Mouse (Mus musculus): ENCODE measurements around the gene Unc93b1. TPM values are rescaled to one million over a fixed set of nuclear protein-coding genes. Genes with fewer than 3 reads are reported as not detected.

The Unc93b1 gene
- polyA plus RNA-seq, 1 experiment from 2014 or later = 9.7 TPM

GRCm38 (mm10) chr19:3910206-3910605 is 24.8 kb upstream of the Unc93b1 start:
- ATAC-seq (ENCODE audit: low FRiP score) (no peak), DNase-seq (ENCODE audit: low spot score) (no peak)
- Histone ChIP-seq H3K9me3 (ENCODE audit: control insufficient read depth, low read length) (no peaks in the 10 kb centered on the region), H3K4me2 (replicated peaks) (no peak overlapping the region), H3K9ac (no peak overlapping the region), H3K27ac (no peak overlapping the region), H3K4me1 (replicated peaks; ENCODE audit: control insufficient read depth, insufficient read depth, low read length) (peaks cover 19% of the 10 kb centered on the region), H3K27me3 (ENCODE audit: control insufficient read depth, insufficient read depth, low read length) (no peaks in the 10 kb centered on the region), H3K36me3 (replicated peaks; ENCODE audit: control insufficient read depth, insufficient read depth) (peaks cover 36% of the 10 kb centered on the region), H3K4me3 (replicated peaks; ENCODE audit: low read length) (no peak overlapping the region)
- WGBS = 85% methylated on average over 5 of the region's 5 CpGs

- Histone ChIP-seq H3K9ac (peak within 1 kb of the TSS; percentile 58), H3K4me1 (replicated peaks; ENCODE audit: control insufficient read depth, insufficient read depth, low read length) (peaks cover 19% of the 10 kb centered on the region), H3K9me3 (ENCODE audit: control insufficient read depth, low read length) (no peaks in the 10 kb centered on the region), H3K4me2 (replicated peaks) (peak within 1 kb of the TSS; percentile 62), H3K4me3 (replicated peaks; ENCODE audit: low read length) (peak within 1 kb of the TSS; percentile 54), H3K36me3 (replicated peaks; ENCODE audit: control insufficient read depth, insufficient read depth) (peaks cover 36% of the 10 kb centered on the region), H3K27me3 (ENCODE audit: control insufficient read depth, insufficient read depth, low read length) (no peaks in the 10 kb centered on the region), H3K27ac (peak within 1 kb of the TSS; percentile 81)
- under 1% methylated on average over 43 of the region's 43 CpGs for WGBS
- peak; percentile 92 for DNase-seq (ENCODE audit: low spot score)
- ATAC-seq (ENCODE audit: low FRiP score) = peak; percentile 97
These were observed 22.4 kb upstream of the Unc93b1 start, which contains the start of gene Ndufs8 for GRCm38 (mm10) chr19:3912337-3913204. Ndufs8 (minus strand) TSS chr19:3912774.

- peak overlapping the region; percentile 62 for H3K4me2 ChIP-seq (replicated peaks)
- peaks cover 28% of the 10 kb centered on the region for H3K36me3 ChIP-seq (replicated peaks; ENCODE audit: control insufficient read depth, insufficient read depth)
- peak overlapping the region; percentile 44 for H3K9ac ChIP-seq
- H3K27ac ChIP-seq = no peak overlapping the region
- peaks cover 16% of the 10 kb centered on the region for H3K4me1 ChIP-seq (replicated peaks; ENCODE audit: control insufficient read depth, insufficient read depth, low read length)
- ATAC-seq (ENCODE audit: low FRiP score) (no peak), DNase-seq (ENCODE audit: low spot score) (no peak)
- H3K9me3 ChIP-seq (ENCODE audit: control insufficient read depth, low read length) = no peaks in the 10 kb centered on the region
- H3K27me3 ChIP-seq (ENCODE audit: control insufficient read depth, insufficient read depth, low read length) = no peaks in the 10 kb centered on the region
- H3K4me3 ChIP-seq (replicated peaks; ENCODE audit: low read length) = peak overlapping the region; percentile 54
- WGBS = 89% methylated on average over 8 of the region's 8 CpGs
These were observed 21.3 kb upstream of the Unc93b1 start for GRCm38 (mm10) chr19:3913692-3914091.

GRCm38 (mm10) chr19:3914535-3914934 is 20.5 kb upstream of the Unc93b1 start:
- no peak for DNase-seq (ENCODE audit: low spot score)

GRCm38 (mm10) chr19:3916727-3917126 is 18.3 kb upstream of the Unc93b1 start:
- Histone ChIP-seq H3K4me1 (replicated peaks; ENCODE audit: control insufficient read depth, insufficient read depth, low read length) (peaks cover 13% of the 10 kb centered on the region), H3K27me3 (ENCODE audit: control insufficient read depth, insufficient read depth, low read length) (no peaks in the 10 kb centered on the region), H3K9me3 (ENCODE audit: control insufficient read depth, low read length) (no peaks in the 10 kb centered on the region), H3K4me3 (replicated peaks; ENCODE audit: low read length) (no peak overlapping the region), H3K9ac (no peak overlapping the region), H3K27ac (no peak overlapping the region), H3K36me3 (replicated peaks; ENCODE audit: control insufficient read depth, insufficient read depth) (no peaks in the 10 kb centered on the region), H3K4me2 (replicated peaks) (no peak overlapping the region)
- 78% methylated on average over 11 of the region's 11 CpGs for WGBS
- no peak for ATAC-seq (ENCODE audit: low FRiP score)
- DNase-seq (ENCODE audit: low spot score) = no peak

More at GRCm38 (mm10) chr19:3914535-3914934, 20.5 kb upstream of the Unc93b1 start:
- Histone ChIP-seq H3K9ac (no peak overlapping the region), H3K9me3 (ENCODE audit: control insufficient read depth, low read length) (no peaks in the 10 kb centered on the region), H3K27me3 (ENCODE audit: control insufficient read depth, insufficient read depth, low read length) (no peaks in the 10 kb centered on the region), H3K27ac (no peak overlapping the region), H3K4me1 (replicated peaks; ENCODE audit: control insufficient read depth, insufficient read depth, low read length) (peaks cover 16% of the 10 kb centered on the region), H3K36me3 (replicated peaks; ENCODE audit: control insufficient read depth, insufficient read depth) (peaks cover 19% of the 10 kb centered on the region), H3K4me2 (replicated peaks) (no peak overlapping the region), H3K4me3 (replicated peaks; ENCODE audit: low read length) (no peak overlapping the region)
- no peak for ATAC-seq (ENCODE audit: low FRiP score)
- 91% methylated on average over 5 of the region's 5 CpGs for WGBS

- no peaks in the 10 kb centered on the region for H3K9me3 ChIP-seq (ENCODE audit: control insufficient read depth, low read length)
- ATAC-seq (ENCODE audit: low FRiP score) (no peak), DNase-seq (ENCODE audit: low spot score) (no peak)
- no peak overlapping the region for H3K27ac ChIP-seq
- no peak overlapping the region for H3K4me3 ChIP-seq (replicated peaks; ENCODE audit: low read length)
- no peaks in the 10 kb centered on the region for H3K36me3 ChIP-seq (replicated peaks; ENCODE audit: control insufficient read depth, insufficient read depth)
- H3K9ac ChIP-seq = no peak overlapping the region
- H3K4me1 ChIP-seq (replicated peaks; ENCODE audit: control insufficient read depth, insufficient read depth, low read length) = no peaks in the 10 kb centered on the region
- H3K27me3 ChIP-seq (ENCODE audit: control insufficient read depth, insufficient read depth, low read length) = no peaks in the 10 kb centered on the region
- no peak overlapping the region for H3K4me2 ChIP-seq (replicated peaks)
These were observed 15.1 kb upstream of the Unc93b1 start for GRCm38 (mm10) chr19:3919928-3920327.

- no peaks in the 10 kb centered on the region for H3K36me3 ChIP-seq (replicated peaks; ENCODE audit: control insufficient read depth, insufficient read depth)
- H3K27me3 ChIP-seq (ENCODE audit: control insufficient read depth, insufficient read depth, low read length) = no peaks in the 10 kb centered on the region
- no peak overlapping the region for H3K9ac ChIP-seq
- no peak for ATAC-seq (ENCODE audit: low FRiP score)
- H3K4me3 ChIP-seq (replicated peaks; ENCODE audit: low read length) = no peak overlapping the region
- no peak overlapping the region for H3K27ac ChIP-seq
- H3K4me1 ChIP-seq (replicated peaks; ENCODE audit: control insufficient read depth, insufficient read depth, low read length) = no peaks in the 10 kb centered on the region
- WGBS = 60% methylated on average over 10 of the region's 10 CpGs
- no peak overlapping the region for H3K4me2 ChIP-seq (replicated peaks)
- no peak for DNase-seq (ENCODE audit: low spot score)
- no peaks in the 10 kb centered on the region for H3K9me3 ChIP-seq (ENCODE audit: control insufficient read depth, low read length)
These were observed 12.2 kb upstream of the Unc93b1 start for GRCm38 (mm10) chr19:3922661-3923371.

- H3K4me2 ChIP-seq (replicated peaks) = no peak overlapping the region
- no peaks in the 10 kb centered on the region for H3K36me3 ChIP-seq (replicated peaks; ENCODE audit: control insufficient read depth, insufficient read depth)
- H3K27me3 ChIP-seq (ENCODE audit: control insufficient read depth, insufficient read depth, low read length) = no peaks in the 10 kb centered on the region
- no peaks in the 10 kb centered on the region for H3K9me3 ChIP-seq (ENCODE audit: control insufficient read depth, low read length)
- no peak overlapping the region for H3K9ac ChIP-seq
- H3K27ac ChIP-seq = no peak overlapping the region
- H3K4me1 ChIP-seq (replicated peaks; ENCODE audit: control insufficient read depth, insufficient read depth, low read length) = no peaks in the 10 kb centered on the region
- H3K4me3 ChIP-seq (replicated peaks; ENCODE audit: low read length) = no peak overlapping the region
- ATAC-seq (ENCODE audit: low FRiP score) (no peak), DNase-seq (ENCODE audit: low spot score) (no peak)
- 57% methylated on average over 13 of the region's 13 CpGs for WGBS
These were observed 11.4 kb upstream of the Unc93b1 start for GRCm38 (mm10) chr19:3923586-3923985.

GRCm38 (mm10) chr19:3924190-3924589 is 10.8 kb upstream of the Unc93b1 start:
- ATAC-seq (ENCODE audit: low FRiP score) (no peak), DNase-seq (ENCODE audit: low spot score) (no peak)
- Histone ChIP-seq H3K9me3 (ENCODE audit: control insufficient read depth, low read length) (no peaks in the 10 kb centered on the region), H3K9ac (no peak overlapping the region), H3K4me2 (replicated peaks) (no peak overlapping the region), H3K4me3 (replicated peaks; ENCODE audit: low read length) (no peak overlapping the region), H3K27ac (no peak overlapping the region; the same call in 1 of the 2 replicates), H3K4me1 (replicated peaks; ENCODE audit: control insufficient read depth, insufficient read depth, low read length) (no peaks in the 10 kb centered on the region), H3K27me3 (ENCODE audit: control insufficient read depth, insufficient read depth, low read length) (no peaks in the 10 kb centered on the region), H3K36me3 (replicated peaks; ENCODE audit: control insufficient read depth, insufficient read depth) (no peaks in the 10 kb centered on the region)
- 75% methylated on average over 8 of the region's 8 CpGs for WGBS

Data from hindbrain, embryonic 14.5 days (tissue).